Mouse (Mus musculus): ENCODE data around the gene Nubpl.
A peak's percentile ranks its signal among the peaks of the same experiment; 100 is the strongest.
"Not testable (repeated sequence)": the region's sequence is repeated elsewhere in the genome, so short reads cannot be mapped to it uniquely, and the experiment has no call there.

The Nubpl gene

GRCm38 (mm10) chr12:52097650-52098070 is at the start of gene Nubpl:
Gene Nubpl, plus strand, starts transcription at chr12:52097737.
- peak; percentile 94 to 96 for DNase-seq (ENCODE audit: low spot score in 2 of 2)

- no peak for DNase-seq (ENCODE audit: low spot score in 2 of 2)
Measured at GRCm38 (mm10) chr12:52049324-52049723, 48.2 kb upstream of the Nubpl start.

GRCm38 (mm10) chr12:52079296-52079695 is 18.2 kb upstream of the Nubpl start:
- DNase-seq (ENCODE audit: low spot score in 2 of 2): not testable (repeated sequence)

GRCm38 (mm10) chr12:52097049-52097649 is 388 bp upstream of the Nubpl start:
- DNase-seq (ENCODE audit: low spot score in 2 of 2): no peak

GRCm38 (mm10) chr12:52120276-52120675 is 22.7 kb downstream of the Nubpl start:
- DNase-seq (ENCODE audit: low spot score in 2 of 2): no peak

- DNase-seq (ENCODE audit: low spot score in 2 of 2): peak in 1 of 2 experiments; percentile 10
Measured at GRCm38 (mm10) chr12:52126407-52126806, 28.9 kb downstream of the Nubpl start.

- DNase-seq (ENCODE audit: low spot score in 2 of 2): no peak
Measured at GRCm38 (mm10) chr12:52129072-52129471, 31.5 kb downstream of the Nubpl start.

- DNase-seq (ENCODE audit: low spot score in 2 of 2): no peak
Measured at GRCm38 (mm10) chr12:52132256-52132655, 34.7 kb downstream of the Nubpl start.

GRCm38 (mm10) chr12:52138296-52138695 is 40.8 kb downstream of the Nubpl start:
- DNase-seq (ENCODE audit: low spot score in 2 of 2): no peak

- DNase-seq (ENCODE audit: low spot score in 2 of 2): no peak
Measured at GRCm38 (mm10) chr12:52146639-52147038, 49.1 kb downstream of the Nubpl start.

- DNase-seq (ENCODE audit: low spot score in 2 of 2): no peak
Measured at GRCm38 (mm10) chr12:52149448-52149847, 51.9 kb downstream of the Nubpl start.

GRCm38 (mm10) chr12:52152071-52152470 is 54.5 kb downstream of the Nubpl start:
- DNase-seq (ENCODE audit: low spot score in 2 of 2): no peak

GRCm38 (mm10) chr12:52154906-52155305 is 57.4 kb downstream of the Nubpl start:
- no peak for DNase-seq (ENCODE audit: low spot score in 2 of 2)

GRCm38 (mm10) chr12:52164414-52164813 is 66.9 kb downstream of the Nubpl start:
- no peak for DNase-seq (ENCODE audit: low spot score in 2 of 2)

GRCm38 (mm10) chr12:52186205-52186793 is 88.8 kb downstream of the Nubpl start:
- DNase-seq (ENCODE audit: low spot score in 2 of 2): no peak

- peak; percentile 31 to 47 for DNase-seq (ENCODE audit: low spot score in 2 of 2)
Measured at GRCm38 (mm10) chr12:52186963-52187590, 89.5 kb downstream of the Nubpl start.

GRCm38 (mm10) chr12:52198471-52198870 is 100.9 kb downstream of the Nubpl start:
- DNase-seq (ENCODE audit: low spot score in 2 of 2): no peak

- DNase-seq (ENCODE audit: low spot score in 2 of 2): peak in 1 of 2 experiments; percentile 13
Measured at GRCm38 (mm10) chr12:52209121-52209610, 111.6 kb downstream of the Nubpl start.

- no peak for DNase-seq (ENCODE audit: low spot score in 2 of 2)
Measured at GRCm38 (mm10) chr12:52211144-52211543, 113.6 kb downstream of the Nubpl start.

GRCm38 (mm10) chr12:52214837-52215236 is 117.3 kb downstream of the Nubpl start:
- DNase-seq (ENCODE audit: low spot score in 2 of 2): no peak

GRCm38 (mm10) chr12:52224954-52225353 is 127.4 kb downstream of the Nubpl start:
- no peak for DNase-seq (ENCODE audit: low spot score in 2 of 2)

GRCm38 (mm10) chr12:52228746-52229145 is 131.2 kb downstream of the Nubpl start:
- no peak for DNase-seq (ENCODE audit: low spot score in 2 of 2)

GRCm38 (mm10) chr12:52231929-52232328 is 134.4 kb downstream of the Nubpl start:
- DNase-seq (ENCODE audit: low spot score in 2 of 2): not testable (repeated sequence)

Data from frontal cortex, postnatal 36 days (tissue).